Mouse (Mus musculus): ENCODE data around the gene Dnah8. TPM values are rescaled to one million over a fixed set of nuclear protein-coding genes. Genes with fewer than 3 reads are reported as not detected.

Dnah8 gene
- polyA plus RNA-seq, 1 experiment from 2014 or later = 2.1 TPM

- ATAC-seq (ENCODE audit: low FRiP score, low TSS enrichment) (no peak), DNase-seq (peak; percentile 26)
Measured at GRCm38 (mm10) chr17:30901627-30902026, 277.5 kb downstream of the Dnah8 start, which contains the start of gene Glp1r. Gene Glp1r, plus strand, starts transcription at chr17:30901817.

GRCm38 (mm10) chr17:30904096-30904495 lies 279.9 kb downstream of the Dnah8 start:
- Histone ChIP-seq H3K4me1 (ENCODE audit: control insufficient read depth, insufficient read depth, low read length) (peaks cover 6% of the 10 kb centered on the region; the same call in 1 of the 2 replicates), H3K27ac (replicated peaks; ENCODE audit: low read depth, low read length) (no peak overlapping the region), H3K9me3 (ENCODE audit: control insufficient read depth, low read length) (no peaks in the 10 kb centered on the region), H3K4me2 (ENCODE audit: low read length) (no peak overlapping the region), H3K4me3 (replicated peaks; ENCODE audit: low read depth, low read length) (no peak overlapping the region), H3K36me3 (ENCODE audit: control insufficient read depth, insufficient read depth, low read length) (no peaks in the 10 kb centered on the region), H3K9ac (replicated peaks; ENCODE audit: low read length) (no peak overlapping the region), H3K27me3 (ENCODE audit: control insufficient read depth, insufficient read depth, low read length) (peaks cover 20% of the 10 kb centered on the region)
- DNase-seq (no peak), ATAC-seq (ENCODE audit: low FRiP score, low TSS enrichment) (no peak)
- WGBS = 75% methylated on average over 2 of the region's 2 CpGs

More at GRCm38 (mm10) chr17:30901627-30902026, 277.5 kb downstream of the Dnah8 start, which contains the start of gene Glp1r:
- Histone ChIP-seq H3K4me2 (ENCODE audit: low read length) (peak within 1 kb of the TSS; percentile 96), H3K4me3 (replicated peaks; ENCODE audit: low read depth, low read length) (peak within 1 kb of the TSS; percentile 41), H3K4me1 (ENCODE audit: control insufficient read depth, insufficient read depth, low read length) (peaks cover 6% of the 10 kb centered on the region; the same call in 1 of the 2 replicates), H3K27ac (replicated peaks; ENCODE audit: low read depth, low read length) (no peak within 1 kb of the TSS), H3K27me3 (ENCODE audit: control insufficient read depth, insufficient read depth, low read length) (peaks cover 20% of the 10 kb centered on the region), H3K9me3 (ENCODE audit: control insufficient read depth, low read length) (no peaks in the 10 kb centered on the region), H3K9ac (replicated peaks; ENCODE audit: low read length) (peak within 1 kb of the TSS; percentile 64), H3K36me3 (ENCODE audit: control insufficient read depth, insufficient read depth, low read length) (no peaks in the 10 kb centered on the region)
- WGBS = under 1% methylated on average over 37 of the region's 37 CpGs

GRCm38 (mm10) chr17:30907577-30907976 lies 283.4 kb downstream of the Dnah8 start:
- no peak for ATAC-seq (ENCODE audit: low FRiP score, low TSS enrichment)
- no peak overlapping the region for H3K4me2 ChIP-seq (ENCODE audit: low read length)
- H3K4me3 ChIP-seq (replicated peaks; ENCODE audit: low read depth, low read length) = no peak overlapping the region
- H3K36me3 ChIP-seq (ENCODE audit: control insufficient read depth, insufficient read depth, low read length) = no peaks in the 10 kb centered on the region
- peaks cover under 1% of the 10 kb centered on the region; the same call in 1 of the 2 replicates for H3K27me3 ChIP-seq (ENCODE audit: control insufficient read depth, insufficient read depth, low read length)
- no peaks in the 10 kb centered on the region for H3K4me1 ChIP-seq (ENCODE audit: control insufficient read depth, insufficient read depth, low read length)
- 80% methylated on average over 4 of the region's 4 CpGs for WGBS
- H3K27ac ChIP-seq (replicated peaks; ENCODE audit: low read depth, low read length) = no peak overlapping the region
- no peak for DNase-seq
- no peak overlapping the region for H3K9ac ChIP-seq (replicated peaks; ENCODE audit: low read length)
- H3K9me3 ChIP-seq (ENCODE audit: control insufficient read depth, low read length) = no peaks in the 10 kb centered on the region

GRCm38 (mm10) chr17:30910866-30911731 lies 286.9 kb downstream of the Dnah8 start:
- DNase-seq = no peak

GRCm38 (mm10) chr17:30911732-30912088 lies 287.6 kb downstream of the Dnah8 start:
- Histone ChIP-seq H3K27ac (replicated peaks; ENCODE audit: low read depth, low read length) (no peak overlapping the region), H3K27me3 (ENCODE audit: control insufficient read depth, insufficient read depth, low read length) (no peaks in the 10 kb centered on the region), H3K4me2 (ENCODE audit: low read length) (no peak overlapping the region), H3K9me3 (ENCODE audit: control insufficient read depth, low read length) (no peaks in the 10 kb centered on the region), H3K9ac (replicated peaks; ENCODE audit: low read length) (no peak overlapping the region), H3K4me1 (ENCODE audit: control insufficient read depth, insufficient read depth, low read length) (no peaks in the 10 kb centered on the region), H3K4me3 (replicated peaks; ENCODE audit: low read depth, low read length) (no peak overlapping the region), H3K36me3 (ENCODE audit: control insufficient read depth, insufficient read depth, low read length) (no peaks in the 10 kb centered on the region)
- ATAC-seq (ENCODE audit: low FRiP score, low TSS enrichment) = no peak
- WGBS = 56% methylated on average over 8 of the region's 8 CpGs
- DNase-seq = no peak

More at GRCm38 (mm10) chr17:30910866-30911731, 286.9 kb downstream of the Dnah8 start:
- no peak for ATAC-seq (ENCODE audit: low FRiP score, low TSS enrichment)
- Histone ChIP-seq H3K27me3 (ENCODE audit: control insufficient read depth, insufficient read depth, low read length) (no peaks in the 10 kb centered on the region), H3K4me2 (ENCODE audit: low read length) (no peak overlapping the region), H3K27ac (replicated peaks; ENCODE audit: low read depth, low read length) (no peak overlapping the region), H3K9ac (replicated peaks; ENCODE audit: low read length) (no peak overlapping the region), H3K9me3 (ENCODE audit: control insufficient read depth, low read length) (no peaks in the 10 kb centered on the region), H3K4me3 (replicated peaks; ENCODE audit: low read depth, low read length) (no peak overlapping the region), H3K4me1 (ENCODE audit: control insufficient read depth, insufficient read depth, low read length) (no peaks in the 10 kb centered on the region), H3K36me3 (ENCODE audit: control insufficient read depth, insufficient read depth, low read length) (no peaks in the 10 kb centered on the region)
- 82% methylated on average over 27 of the region's 27 CpGs for WGBS

- no peak for ATAC-seq (ENCODE audit: low FRiP score, low TSS enrichment)
- no peaks in the 10 kb centered on the region for H3K36me3 ChIP-seq (ENCODE audit: control insufficient read depth, insufficient read depth, low read length)
- no peaks in the 10 kb centered on the region for H3K27me3 ChIP-seq (ENCODE audit: control insufficient read depth, insufficient read depth, low read length)
- 82% methylated on average over 5 of the region's 5 CpGs for WGBS
- H3K4me1 ChIP-seq (ENCODE audit: control insufficient read depth, insufficient read depth, low read length) = no peaks in the 10 kb centered on the region
- H3K9ac ChIP-seq (replicated peaks; ENCODE audit: low read length) = no peak overlapping the region
- no peak overlapping the region for H3K4me2 ChIP-seq (ENCODE audit: low read length)
- H3K27ac ChIP-seq (replicated peaks; ENCODE audit: low read depth, low read length) = no peak overlapping the region
- no peak overlapping the region for H3K4me3 ChIP-seq (replicated peaks; ENCODE audit: low read depth, low read length)
- no peaks in the 10 kb centered on the region for H3K9me3 ChIP-seq (ENCODE audit: control insufficient read depth, low read length)
- no peak for DNase-seq
Measured at GRCm38 (mm10) chr17:30912536-30912935, 288.4 kb downstream of the Dnah8 start.

- DNase-seq (no peak), ATAC-seq (ENCODE audit: low FRiP score, low TSS enrichment) (no peak)
- Histone ChIP-seq H3K4me2 (ENCODE audit: low read length) (no peak overlapping the region), H3K9ac (replicated peaks; ENCODE audit: low read length) (no peak overlapping the region), H3K27ac (replicated peaks; ENCODE audit: low read depth, low read length) (no peak overlapping the region), H3K27me3 (ENCODE audit: control insufficient read depth, insufficient read depth, low read length) (no peaks in the 10 kb centered on the region), H3K4me1 (ENCODE audit: control insufficient read depth, insufficient read depth, low read length) (no peaks in the 10 kb centered on the region), H3K4me3 (replicated peaks; ENCODE audit: low read depth, low read length) (no peak overlapping the region), H3K9me3 (ENCODE audit: control insufficient read depth, low read length) (no peaks in the 10 kb centered on the region), H3K36me3 (ENCODE audit: control insufficient read depth, insufficient read depth, low read length) (no peaks in the 10 kb centered on the region)
Measured at GRCm38 (mm10) chr17:30914264-30914663, 290.1 kb downstream of the Dnah8 start.

GRCm38 (mm10) chr17:30923566-30923965 lies 299.4 kb downstream of the Dnah8 start:
- Histone ChIP-seq H3K27ac (replicated peaks; ENCODE audit: low read depth, low read length) (no peak overlapping the region), H3K4me2 (ENCODE audit: low read length) (no peak overlapping the region), H3K36me3 (ENCODE audit: control insufficient read depth, insufficient read depth, low read length) (no peaks in the 10 kb centered on the region), H3K9ac (replicated peaks; ENCODE audit: low read length) (no peak overlapping the region), H3K27me3 (ENCODE audit: control insufficient read depth, insufficient read depth, low read length) (no peaks in the 10 kb centered on the region), H3K4me3 (replicated peaks; ENCODE audit: low read depth, low read length) (no peak overlapping the region), H3K4me1 (ENCODE audit: control insufficient read depth, insufficient read depth, low read length) (no peaks in the 10 kb centered on the region), H3K9me3 (ENCODE audit: control insufficient read depth, low read length) (no peaks in the 10 kb centered on the region)
- 69% methylated on average over 4 of the region's 4 CpGs for WGBS
- no peak for ATAC-seq (ENCODE audit: low FRiP score, low TSS enrichment)
- DNase-seq = no peak
